8 mouse cellular contexts compared by ENCODE assay signal in the genomic region with DNA sequence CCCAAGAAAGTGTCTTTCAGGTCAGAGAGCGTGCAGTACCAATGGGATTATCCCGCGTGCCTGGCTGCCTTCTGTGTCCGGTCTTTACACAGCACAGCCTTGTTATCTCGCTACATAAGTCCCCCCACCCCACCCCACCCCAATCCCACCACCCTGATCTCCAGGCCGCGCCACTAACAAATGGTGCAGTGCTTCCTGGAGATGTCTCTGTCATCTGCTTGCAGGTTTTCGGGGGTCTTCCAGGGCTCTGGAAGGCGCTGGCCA. TPM values are rescaled to one million over a fixed set of nuclear protein-coding genes. Genes with fewer than 3 reads are reported as not detected.
DNase-seq lines count a peak whose midpoint lies in the region; ATAC-seq and TF ChIP-seq lines count a peak whose summit lies in the region.

A gene (minus strand): TSS at position 43 of the 264 bp plus-strand sequence.

- H3K27ac ChIP-seq in cerebellum, adult 2 months (ENCODE audit: insufficient read depth, low read length): peak within 1 kb of the TSS; percentile 78
- H3K27ac ChIP-seq in hindbrain, embryonic 16.5 days (ENCODE audit: low read depth, low read length): peak within 1 kb of the TSS; percentile 91
- H3K27ac ChIP-seq in macrophage: peak within 1 kb of the TSS; percentile 65

- H3K36me3 ChIP-seq in hindbrain, embryonic 16.5 days (ENCODE audit: control insufficient read depth, insufficient read depth, low read length): peaks cover 4% of the 10 kb centered on the region
- H3K36me3 ChIP-seq in macrophage (ENCODE audit: inconsistent target): no peaks in the 10 kb centered on the region; the same call in 1 of the 2 replicates

- no peak for ATAC-seq in activated CD4-positive, CD25-positive, alpha-beta regulatory T cell, adult 4 months
- ATAC-seq in hindbrain, embryonic 16.5 days: no peak; the same call in 1 of the 2 replicates

- no peaks in the 10 kb centered on the region for H3K4me1 ChIP-seq in cerebellum, adult 2 months (ENCODE audit: control insufficient read depth, insufficient read depth, low read length)
- H3K4me1 ChIP-seq in hindbrain, embryonic 16.5 days (ENCODE audit: control insufficient read depth, insufficient read depth, low read depth, low read length): peaks cover 21% of the 10 kb centered on the region

- peak within 1 kb of the TSS; percentile 88 for H3K4me2 ChIP-seq in hindbrain, embryonic 16.5 days (ENCODE audit: low read length)

- no peaks in the 10 kb centered on the region for H3K9me3 ChIP-seq in hindbrain, embryonic 16.5 days (ENCODE audit: control insufficient read depth, low read length)

- H3K27me3 ChIP-seq in cerebellum, adult 2 months (ENCODE audit: control insufficient read depth, insufficient read depth, low read length): no peaks in the 10 kb centered on the region
- H3K27me3 ChIP-seq in hindbrain, embryonic 16.5 days (replicated peaks; ENCODE audit: control insufficient read depth, insufficient read depth, low read length): no peaks in the 10 kb centered on the region; the same call in 1 of the 2 replicates

- peak within 1 kb of the TSS; percentile 66 for H3K4me3 ChIP-seq in cerebellum, adult 2 months (replicated peaks; ENCODE audit: insufficient read depth, low read depth, low read length)
- peak within 1 kb of the TSS; percentile 88 for H3K4me3 ChIP-seq in hindbrain, embryonic 16.5 days (ENCODE audit: low read length)
- peak within 1 kb of the TSS; percentile 87 for H3K4me3 ChIP-seq in macrophage (ENCODE audit: inconsistent target)

- no peak for TF ChIP-seq POLR2A in cerebellum, adult 2 months (IDR thresholded peaks at IDR 0.05; ENCODE audit: borderline replicate concordance, insufficient read depth, low read length)

- H3K9ac ChIP-seq in hindbrain, embryonic 16.5 days (ENCODE audit: low read depth, low read length): peak within 1 kb of the TSS; percentile 95

- peaks cover 11% of the 10 kb centered on the region; the same call in 1 of the 2 replicates for H3K79me2 ChIP-seq in macrophage (ENCODE audit: inconsistent target)

- DNase-seq in cerebellum, adult 2 months: no peak
- no peak for DNase-seq in cerebellum, postnatal 10 days
- no peak for DNase-seq in gastrocnemius, adult 18-20 months (ENCODE audit: low spot score)
- DNase-seq in urinary bladder, adult 18-20 months (ENCODE audit: low spot score in 2 of 2): no peak
- no peak for DNase-seq in spleen, postnatal 4 days (ENCODE audit: low spot score in 2 of 2)

- TF ChIP-seq CTCF in cerebellum, adult 2 months (IDR thresholded peaks at IDR 0.05; ENCODE audit: borderline replicate concordance, insufficient read depth, low read depth, low read length): no peak

- 0% methylated on average over 9 of the region's 9 CpGs for WGBS in cerebellum, adult 2 months
- WGBS in hindbrain, embryonic 16.5 days: 0% methylated on average over 9 of the region's 9 CpGs
- 1% methylated on average over 9 of the region's 9 CpGs for WGBS in macrophage (ENCODE audit: missing documents)

RNA-seq across cellular contexts. Expression of the gene that starts here (rescaled TPM):
- 148 and 167 TPM in 2 replicates for polyA plus RNA-seq in cerebellum, adult 2 months (2012; rRNA removed)
- 100 to 1,000 TPM; 297 to 309 TPM for polyA plus RNA-seq in activated CD4-positive, CD25-positive, alpha-beta regulatory T cell, adult 4 months (2017; shearing (Covaris generic))
- 100 to 1,000 TPM; 121 to 123 TPM for total RNA-seq in gastrocnemius, adult 18-20 months (2021)
- polyA plus RNA-seq in hindbrain, embryonic 16.5 days (2015; fragmentation: Nextera tagmentation; extraction: Ambion mirVana): 264 and 286 TPM in 2 replicates
- 10 to 100 TPM in 11 of 26 experiments, 1 to 10 TPM in 15; 5.9 to 26.6 (median 9.9) TPM for total RNA-seq in macrophage (2018; cell fraction: chromatin; rRNA removed)
- 100 to 1,000 TPM; 135 to 266 (median 201) TPM for total RNA-seq in macrophage (2018; cell fraction: cytosol; rRNA removed)
- 10 to 100 TPM; 19.4 to 67.9 (median 35.0) TPM for total RNA-seq in macrophage (2018; cell fraction: nucleus; rRNA removed)
- 192 to 228 TPM (median 203 TPM) in 3 replicates for polyA plus RNA-seq in macrophage (2018)
